Mouse (Mus musculus): Measurements from ENCODE around the gene Gtpbp1.

GRCm38 (mm10) chr15:79742706-79743023, 52.0 kb downstream of the Gtpbp1 start:
- TF ChIP-seq CTCF (IDR thresholded peaks at IDR 0.05; ENCODE audit: low read depth), result no peak
- TF ChIP-seq EP300 (optimal IDR thresholded peaks at IDR 0.05), result no peak
